Mouse (Mus musculus): ENCODE measurements around the gene Plekho1.
"Not testable (repeated sequence)": the region's sequence is repeated elsewhere in the genome, so short reads cannot be mapped to it uniquely, and the experiment has no call there.

Plekho1 gene

DNA sequence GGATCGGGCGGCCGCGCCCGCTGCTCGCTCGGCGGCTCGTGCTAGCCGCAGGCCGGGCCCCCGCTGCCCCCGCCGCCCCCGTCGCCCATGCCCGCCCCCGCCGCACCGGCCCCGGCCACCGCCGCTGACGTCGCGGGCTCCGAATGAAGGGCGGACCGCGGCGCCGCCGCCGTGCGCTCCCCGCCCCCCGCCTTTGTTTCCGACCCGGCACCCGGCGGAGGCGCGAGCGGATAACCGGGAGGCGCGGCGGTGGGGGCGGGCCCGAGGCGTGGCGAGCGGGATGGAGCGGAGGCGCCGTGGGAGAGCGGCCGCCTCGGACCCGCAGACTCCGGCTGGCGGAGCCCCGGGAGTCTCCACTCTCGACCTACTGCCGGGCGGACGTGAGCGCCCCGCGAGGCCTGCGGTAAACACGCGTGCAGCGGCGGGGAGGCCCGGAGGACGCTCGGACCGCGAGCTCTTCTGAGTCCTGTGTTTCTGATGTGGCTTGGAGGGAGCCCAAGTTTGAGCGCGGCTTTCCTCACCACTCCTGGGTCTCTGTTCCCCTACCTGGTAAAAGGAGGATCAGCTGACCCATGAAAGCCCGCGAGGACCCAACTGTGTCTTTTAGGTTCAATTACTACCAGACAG is at the start of gene Plekho1:
TSS of gene Plekho1 (minus strand) at position 200 of the 627 bp plus-strand sequence.
- peak; percentile 68 for DNase-seq (ENCODE audit: low read depth, low spot score)

DNA sequence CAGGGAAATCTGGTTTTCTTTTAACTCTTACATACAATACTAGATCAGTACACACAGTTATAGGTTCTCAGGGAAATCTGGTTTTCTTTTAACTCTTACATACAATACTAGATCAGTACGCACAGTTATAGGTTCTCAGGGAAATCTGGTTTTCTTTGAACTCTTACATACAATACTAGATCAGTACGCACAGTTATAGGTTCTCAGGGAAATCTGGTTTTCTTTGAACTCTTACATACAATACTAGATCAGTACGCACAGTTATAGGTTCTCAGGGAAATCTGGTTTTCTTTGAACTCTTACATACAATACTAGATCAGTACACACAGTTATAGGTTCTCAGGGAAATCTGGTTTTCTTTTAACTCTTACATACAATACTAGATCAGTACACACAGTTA is 48.8 kb upstream of the Plekho1 start:
- not testable (repeated sequence) for DNase-seq (ENCODE audit: low read depth, low spot score)

DNA sequence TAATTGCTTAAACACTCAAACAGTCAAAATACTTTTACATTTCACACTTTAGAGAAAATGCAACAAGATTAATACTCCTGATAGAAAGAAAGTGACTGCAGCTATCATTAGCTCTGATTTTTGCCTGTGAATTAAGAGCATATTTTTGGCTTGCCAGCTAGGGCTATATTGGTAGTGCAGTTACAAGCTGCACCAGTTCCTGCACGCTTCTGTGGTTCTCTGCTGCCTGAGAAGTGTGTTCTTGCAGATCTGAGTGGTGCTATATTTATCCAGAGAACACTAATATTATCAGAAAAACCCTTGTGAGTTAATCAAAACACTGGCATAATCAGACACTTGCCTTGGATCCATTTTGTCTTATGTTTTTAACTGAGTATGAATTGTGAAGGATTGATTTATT is 47.3 kb upstream of the Plekho1 start:
- peak; percentile 61 for DNase-seq (ENCODE audit: low read depth, low spot score)

DNA sequence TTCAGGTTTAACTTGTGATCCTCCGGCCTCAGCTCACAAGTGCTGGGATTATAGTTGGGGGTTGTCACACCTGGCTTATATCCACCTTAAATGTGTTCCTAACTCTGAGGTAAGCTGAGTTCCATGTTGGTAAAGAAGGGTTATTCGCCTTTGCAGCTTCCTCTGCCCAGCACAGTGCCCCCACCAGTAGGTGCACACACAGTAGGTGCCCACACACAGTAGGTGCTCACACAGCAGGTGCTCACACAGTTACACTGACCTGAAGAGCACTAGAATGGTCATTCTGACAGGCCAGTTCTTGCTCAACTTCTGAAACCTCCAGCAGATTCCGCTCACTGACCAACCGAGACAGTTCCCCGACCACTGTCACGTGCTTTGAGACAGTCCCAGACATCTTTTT is 45.3 kb upstream of the Plekho1 start:
- DNase-seq (ENCODE audit: low read depth, low spot score), result no peak

DNA sequence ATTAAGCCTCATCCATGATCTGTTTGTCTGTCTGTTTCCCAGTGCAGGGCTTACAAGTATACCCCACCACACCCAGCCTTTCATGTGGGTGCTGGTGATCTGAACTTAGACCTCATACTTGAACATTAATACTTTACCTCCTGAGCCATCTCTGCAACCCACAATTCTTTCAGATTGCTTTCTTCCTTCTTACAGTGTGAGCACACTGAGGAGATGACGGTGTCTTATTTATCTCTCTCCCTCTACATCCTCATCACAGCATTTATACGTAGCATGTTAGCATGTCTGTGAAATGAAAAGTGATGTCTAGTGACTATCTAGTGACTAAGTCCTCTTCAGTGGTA is 44.8 kb upstream of the Plekho1 start:
- DNase-seq (ENCODE audit: low read depth, low spot score), result no peak

DNA sequence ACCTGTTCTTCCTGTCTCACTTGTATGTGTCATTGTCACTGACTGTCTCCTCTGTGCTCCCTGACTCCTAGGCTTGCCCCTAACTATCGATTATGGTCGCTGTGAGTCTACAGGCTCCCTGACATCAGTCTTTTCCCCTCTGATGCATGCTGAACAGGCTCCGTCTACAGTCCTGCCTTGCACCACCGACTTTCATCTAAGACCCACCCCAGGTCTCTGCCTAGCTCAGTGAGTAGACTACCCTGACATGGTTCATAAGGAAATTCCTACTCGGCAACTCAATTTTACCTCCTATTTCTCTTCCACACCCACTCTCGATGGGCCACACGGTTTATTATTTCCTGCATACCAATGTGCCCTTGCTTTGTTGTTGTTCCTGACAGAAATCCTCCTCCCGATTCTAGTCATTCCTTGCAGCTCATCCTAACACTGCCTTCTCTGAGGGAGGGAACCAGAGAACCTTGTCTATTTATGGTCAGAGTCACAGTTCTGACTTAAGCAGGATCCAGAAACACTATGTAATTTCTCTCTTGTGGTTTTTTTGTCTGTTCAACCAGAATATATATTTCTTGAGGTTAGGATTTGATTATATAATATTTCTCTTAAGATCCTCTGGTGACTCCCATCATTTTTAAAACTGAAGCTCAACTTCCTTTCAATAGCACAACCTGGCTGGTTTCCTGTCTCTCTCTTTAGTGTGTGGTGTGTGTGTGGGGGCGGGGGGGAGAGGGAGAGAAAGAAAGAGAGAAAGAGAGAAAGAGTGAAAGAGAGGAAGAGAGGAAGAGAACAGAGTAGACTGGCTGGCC is 44.3 kb upstream of the Plekho1 start:
- DNase-seq (ENCODE audit: low read depth, low spot score), result peak; percentile 72

DNA sequence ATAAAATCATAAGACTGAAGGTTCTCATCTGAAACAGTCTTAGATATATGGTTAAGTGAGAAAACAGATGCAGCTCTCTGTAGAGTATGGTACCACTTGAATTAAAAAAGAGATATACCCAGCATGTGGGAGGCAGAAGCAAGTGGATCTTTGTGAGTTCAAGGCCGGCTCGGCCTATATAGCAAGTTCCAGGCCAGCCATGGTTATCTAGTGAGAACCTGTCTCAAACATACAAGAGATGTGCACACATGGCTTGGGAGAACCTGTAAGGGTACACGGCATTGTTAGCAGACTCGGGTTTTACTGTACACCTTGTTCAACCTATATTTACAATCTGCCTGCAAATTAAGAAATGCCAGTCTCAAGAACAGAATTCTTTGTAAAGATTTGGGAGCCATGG is 43.0 kb upstream of the Plekho1 start:
- DNase-seq (ENCODE audit: low read depth, low spot score), result no peak

DNA sequence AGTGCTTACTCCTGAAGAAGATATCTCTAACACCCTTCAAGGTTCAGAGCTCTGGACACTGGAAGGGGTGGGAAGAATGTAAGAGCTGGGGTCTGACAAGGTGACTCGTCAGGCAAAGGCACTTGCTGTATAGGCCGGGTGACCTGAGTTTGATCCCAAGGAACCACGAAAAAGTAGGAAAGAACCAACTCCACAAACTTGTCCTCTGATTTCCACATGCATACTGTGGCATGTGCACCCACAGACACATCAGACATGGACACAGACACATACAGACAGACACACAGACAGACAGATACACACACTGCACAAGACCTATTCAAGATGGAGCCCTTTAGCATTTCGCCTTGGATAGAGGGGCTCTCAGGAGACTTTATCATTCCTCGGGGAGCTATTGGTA is 42.4 kb upstream of the Plekho1 start:
- DNase-seq (ENCODE audit: low read depth, low spot score), result no peak

DNA sequence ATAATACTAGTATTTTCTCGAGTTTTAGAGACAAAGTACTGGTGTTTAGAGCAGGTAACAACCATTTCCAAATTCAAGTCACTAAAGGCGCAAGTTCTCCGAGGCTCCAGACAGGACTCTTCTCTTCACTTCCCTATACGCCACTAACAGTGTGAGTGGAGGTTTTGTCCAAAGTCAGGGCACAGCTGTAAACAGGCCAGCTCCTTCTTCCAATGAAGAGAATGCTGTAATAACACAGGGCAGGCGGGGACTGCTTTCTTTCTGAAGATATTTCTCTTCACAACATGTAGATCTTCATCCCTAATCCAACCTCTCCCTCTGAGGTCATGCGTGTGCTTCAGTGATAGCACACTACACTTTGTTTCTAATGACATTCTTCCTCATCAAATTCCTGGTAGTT is 41.0 kb upstream of the Plekho1 start:
- DNase-seq (ENCODE audit: low read depth, low spot score), result no peak

DNA sequence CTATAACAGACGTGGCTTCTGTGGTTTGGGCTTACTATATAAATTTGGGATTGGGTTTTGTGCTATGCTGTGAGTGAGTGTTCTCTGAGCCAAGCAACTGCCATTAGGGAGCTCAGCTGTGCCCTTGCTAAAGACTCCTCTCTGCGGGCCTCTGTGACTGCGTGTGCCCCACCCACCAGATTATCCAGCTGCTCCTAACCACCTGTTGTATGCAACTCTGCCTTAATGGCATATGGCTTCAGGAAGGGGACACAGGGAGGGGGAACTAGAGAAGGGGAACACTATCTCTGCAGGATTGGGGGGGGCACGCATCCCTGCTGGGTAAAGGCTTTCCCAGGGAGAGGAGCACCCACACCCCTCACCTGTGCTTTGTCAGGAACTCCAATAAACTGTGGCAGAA is 37.2 kb upstream of the Plekho1 start:
- DNase-seq (ENCODE audit: low read depth, low spot score), result no peak

DNA sequence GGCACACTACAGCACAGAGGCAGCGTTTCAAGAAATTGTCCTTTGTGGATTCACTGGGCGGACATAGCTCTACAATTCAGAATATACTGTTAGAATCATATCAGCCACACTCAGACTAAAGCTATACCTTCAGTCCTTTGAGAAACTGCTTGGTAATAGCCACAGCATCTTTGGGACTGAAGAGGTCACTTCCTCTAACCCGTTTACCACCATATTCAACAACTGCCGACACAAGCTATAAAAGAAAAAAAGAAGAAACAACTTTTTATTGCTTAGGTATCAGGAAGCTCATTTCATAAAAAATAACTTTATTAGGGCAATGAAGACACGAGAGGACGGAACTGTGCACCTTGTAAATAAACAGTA is 36.8 kb upstream of the Plekho1 start:
- DNase-seq (ENCODE audit: low read depth, low spot score), result no peak

DNA sequence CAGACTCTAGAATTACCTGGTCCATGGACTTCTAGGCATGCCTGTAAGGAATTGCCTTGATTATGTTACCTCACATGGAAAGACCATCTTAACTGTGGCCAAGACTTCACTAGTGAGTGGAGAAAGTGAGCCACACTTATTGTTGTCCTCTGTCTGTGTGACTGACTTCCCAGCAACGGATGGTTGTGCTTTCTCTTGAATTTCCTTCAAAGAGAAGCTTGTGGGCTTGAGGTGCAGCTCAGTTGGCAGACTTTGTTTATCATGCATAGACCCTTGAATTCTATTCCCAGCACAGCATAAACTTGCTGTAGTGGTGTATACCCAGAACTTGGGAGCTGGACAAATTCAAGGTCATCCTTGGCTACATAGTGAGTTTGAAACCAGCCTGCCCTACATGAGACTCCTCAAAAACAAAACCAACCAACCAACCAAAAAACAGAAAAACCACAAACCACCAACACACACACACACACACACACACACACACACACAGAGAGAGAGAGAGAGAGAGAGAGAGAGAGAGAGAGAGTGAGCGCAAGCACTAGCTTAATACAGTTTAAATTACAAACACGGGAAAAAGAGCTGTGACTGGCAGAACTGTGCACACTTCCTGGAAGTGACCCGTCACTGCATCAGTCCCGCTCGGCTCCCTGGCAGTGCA is 36.3 kb upstream of the Plekho1 start:
- DNase-seq (ENCODE audit: low read depth, low spot score), result no peak

DNA sequence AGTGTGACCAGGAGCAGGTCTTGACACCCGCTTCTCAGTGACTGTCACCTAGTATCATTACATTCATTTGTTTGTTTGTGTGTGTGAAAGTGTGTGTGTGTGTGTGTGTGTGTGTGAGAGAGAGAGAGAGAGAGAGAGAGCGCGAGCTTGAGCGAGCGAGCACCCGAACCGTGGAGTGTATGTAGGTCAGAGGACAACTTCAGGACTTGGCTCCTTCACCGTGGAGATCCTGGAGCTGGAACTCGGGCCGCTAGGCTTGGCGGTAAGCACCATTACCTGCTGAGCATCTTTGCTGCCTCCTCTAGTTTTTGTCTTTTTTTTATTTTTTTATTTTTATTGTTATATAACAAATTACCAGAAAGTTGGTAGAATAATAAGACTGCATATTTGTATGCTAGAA is 34.0 kb upstream of the Plekho1 start:
- DNase-seq (ENCODE audit: low read depth, low spot score), result peak; percentile 93

DNA sequence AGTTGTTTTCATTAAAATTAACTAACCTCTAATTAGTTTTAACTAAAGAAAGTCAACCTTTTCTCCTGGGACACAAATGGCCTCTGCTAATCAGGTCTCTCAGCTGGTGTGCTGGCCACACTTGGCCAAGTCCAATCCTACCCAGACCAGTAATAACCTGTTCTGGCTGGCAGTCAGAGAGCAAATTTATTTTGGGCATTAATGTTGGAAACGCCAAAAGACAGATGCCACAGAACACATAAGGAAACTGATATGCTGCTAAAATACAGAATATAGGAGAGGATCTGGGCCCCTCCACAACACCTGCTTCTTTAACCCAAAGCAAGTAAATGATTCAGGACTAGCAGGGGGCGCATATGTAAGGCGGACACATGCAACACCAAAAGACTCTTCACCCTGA is 33.5 kb upstream of the Plekho1 start:
- peak; percentile 95 for DNase-seq (ENCODE audit: low read depth, low spot score)

DNA sequence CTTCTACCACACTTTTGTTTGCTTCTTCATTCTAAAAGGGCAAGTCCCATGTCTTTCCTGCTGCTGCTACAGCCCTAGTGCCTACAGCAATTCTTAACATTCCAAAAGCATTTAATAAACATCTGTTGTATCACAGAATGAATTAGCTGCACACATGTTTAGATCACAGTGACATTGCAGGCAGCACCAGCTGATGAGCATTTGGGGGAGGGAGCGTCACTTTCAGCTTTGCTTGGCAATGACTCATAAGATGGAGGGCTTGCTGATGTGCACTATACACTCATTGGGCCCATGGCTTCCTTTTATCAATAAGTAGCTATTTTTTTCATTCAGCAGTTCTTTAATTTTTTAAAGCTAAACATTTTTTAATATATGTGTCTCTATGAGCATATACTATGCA is 32.1 kb upstream of the Plekho1 start:
- peak; percentile 58 for DNase-seq (ENCODE audit: low read depth, low spot score)

DNA sequence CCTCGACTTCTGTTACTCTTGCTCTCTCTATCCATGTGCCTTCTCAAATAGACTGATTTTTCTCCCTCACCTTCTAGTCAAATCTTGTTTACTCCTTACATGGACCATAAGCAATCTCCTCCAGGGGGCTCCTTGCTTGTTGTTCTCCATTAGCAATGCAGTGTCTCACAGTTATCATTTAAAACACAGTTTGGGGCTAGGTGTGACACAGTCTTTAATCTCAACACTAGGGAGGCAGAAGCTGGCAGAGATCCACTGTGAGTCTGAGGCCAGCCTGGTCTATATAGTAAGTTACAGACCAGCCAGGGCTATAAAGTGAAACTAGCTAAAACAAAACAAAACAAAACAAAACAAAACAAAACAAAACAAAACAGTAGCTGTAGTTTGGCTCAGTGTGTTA is 31.3 kb upstream of the Plekho1 start:
- no peak for DNase-seq (ENCODE audit: low read depth, low spot score)

DNA sequence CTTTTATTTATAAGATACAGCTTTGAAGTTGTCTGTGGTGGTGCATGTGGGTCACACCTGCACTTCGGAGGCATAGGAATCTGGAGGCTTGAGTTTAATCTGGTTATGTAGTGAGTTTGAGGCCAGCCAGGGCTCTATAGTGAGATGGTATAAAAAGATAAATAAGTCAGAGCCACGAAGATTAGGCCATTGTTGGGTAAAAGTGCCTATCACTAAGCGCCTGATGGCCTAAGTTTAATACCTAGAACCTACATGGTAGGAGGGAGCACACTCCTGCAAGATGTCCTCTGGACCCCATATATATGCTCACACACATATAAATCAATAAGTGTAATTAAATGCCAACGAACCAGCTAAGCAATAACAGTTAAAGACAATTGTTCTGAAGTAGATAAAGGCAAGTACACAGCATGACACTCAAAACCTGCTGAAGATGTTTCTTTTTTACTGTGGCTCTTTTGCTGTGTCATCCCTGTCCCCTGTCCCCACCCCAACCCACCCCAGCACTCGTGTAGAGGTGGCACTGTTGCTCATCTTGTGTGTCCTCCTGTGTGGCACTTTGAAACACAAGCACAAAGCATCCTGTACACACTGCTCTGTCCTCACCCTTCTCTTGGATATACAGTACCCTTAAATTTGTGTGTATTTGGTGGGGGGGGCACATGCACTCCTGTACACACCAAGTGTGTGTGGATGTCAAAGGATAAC is 25.8 kb upstream of the Plekho1 start:
- no peak for DNase-seq (ENCODE audit: low read depth, low spot score)

DNA sequence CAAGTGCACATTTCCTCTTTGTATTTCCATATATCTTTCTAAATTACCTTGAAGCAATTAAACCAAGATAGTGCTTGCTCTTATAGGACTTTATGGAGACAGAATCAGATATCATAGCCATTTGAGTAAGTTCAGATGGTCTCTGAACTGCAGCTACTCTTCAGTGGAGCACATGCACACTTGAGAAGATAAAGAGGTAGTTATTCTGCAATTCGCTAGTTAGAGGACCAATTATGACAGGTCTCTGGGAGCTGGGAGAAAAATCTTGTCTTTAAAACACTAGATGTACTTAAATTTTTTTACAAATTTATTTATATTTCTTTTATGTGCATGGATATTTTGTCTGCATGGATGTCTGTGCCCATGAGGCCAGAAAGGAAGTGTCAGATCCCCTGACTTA is 24.9 kb upstream of the Plekho1 start:
- no peak for DNase-seq (ENCODE audit: low read depth, low spot score)

DNA sequence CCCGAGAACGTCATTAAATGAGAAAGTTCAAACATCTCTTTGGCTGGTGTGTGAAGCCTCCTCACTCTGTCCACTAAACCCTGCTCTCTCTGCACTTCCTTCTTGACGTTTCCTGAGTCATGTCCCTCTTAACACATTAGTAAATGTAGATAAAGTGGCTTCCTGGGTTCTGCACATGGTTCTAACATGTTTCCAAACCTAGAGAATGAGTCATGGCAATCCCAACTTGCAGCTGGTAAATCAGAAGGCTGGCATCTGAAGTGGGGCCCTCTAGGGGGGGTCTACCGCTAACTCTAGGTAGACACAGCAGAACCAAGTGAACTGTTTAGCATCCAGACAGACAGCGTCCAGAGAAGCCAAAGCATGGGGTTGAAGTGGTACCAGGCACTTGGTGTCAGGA is 21.7 kb upstream of the Plekho1 start:
- DNase-seq (ENCODE audit: low read depth, low spot score), result no peak

DNA sequence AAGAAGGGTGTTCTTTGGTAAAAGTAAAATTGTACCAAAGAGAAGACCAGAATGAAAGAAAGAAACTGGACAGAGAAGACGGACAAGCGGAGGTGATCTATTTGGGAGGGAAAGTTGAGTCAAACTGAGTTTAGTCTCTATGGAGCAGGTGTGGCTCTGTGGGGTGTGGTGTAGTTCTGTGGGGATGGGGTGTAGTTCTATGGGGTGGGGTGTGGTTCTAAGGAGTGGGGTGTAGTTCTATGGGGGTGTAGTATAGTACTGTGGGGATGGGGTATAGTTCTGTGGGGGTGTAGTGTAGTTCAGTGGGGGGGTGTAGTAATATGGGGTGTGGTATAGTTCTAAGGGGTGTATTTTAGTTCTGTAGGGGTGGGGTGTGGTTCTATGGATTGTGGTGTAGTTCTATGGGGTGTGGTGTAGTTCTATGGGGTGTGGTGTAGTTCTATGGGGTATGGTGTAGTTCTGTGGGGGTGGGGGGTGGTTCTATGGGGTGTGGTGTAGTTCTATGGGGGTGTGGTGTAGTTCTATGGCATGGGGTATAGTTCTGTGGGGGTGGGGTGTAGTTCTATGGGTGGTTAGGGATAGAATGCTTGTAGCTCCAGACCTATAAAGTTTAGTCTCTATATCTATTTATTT is 20.6 kb upstream of the Plekho1 start:
- no peak for DNase-seq (ENCODE audit: low read depth, low spot score)

DNA sequence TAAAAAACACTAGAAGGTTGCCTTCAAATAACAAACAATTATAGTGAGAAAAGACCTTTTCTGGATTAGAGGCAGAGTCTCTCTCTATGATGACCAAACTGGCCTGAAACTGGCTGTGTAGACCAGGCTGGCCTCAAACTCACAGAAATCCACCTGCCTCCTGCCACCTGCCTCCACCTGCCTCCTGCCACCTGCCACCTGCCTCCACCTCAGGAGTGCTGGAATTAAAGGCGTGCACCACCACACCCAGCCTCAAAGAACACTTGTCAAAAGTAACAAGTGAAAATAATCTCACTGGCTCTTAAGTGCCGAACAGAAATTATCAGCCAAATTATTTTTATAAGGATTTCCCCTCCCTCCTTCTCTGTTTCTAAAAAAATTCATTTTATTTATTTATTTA is 19.9 kb upstream of the Plekho1 start:
- no peak for DNase-seq (ENCODE audit: low read depth, low spot score)

DNA sequence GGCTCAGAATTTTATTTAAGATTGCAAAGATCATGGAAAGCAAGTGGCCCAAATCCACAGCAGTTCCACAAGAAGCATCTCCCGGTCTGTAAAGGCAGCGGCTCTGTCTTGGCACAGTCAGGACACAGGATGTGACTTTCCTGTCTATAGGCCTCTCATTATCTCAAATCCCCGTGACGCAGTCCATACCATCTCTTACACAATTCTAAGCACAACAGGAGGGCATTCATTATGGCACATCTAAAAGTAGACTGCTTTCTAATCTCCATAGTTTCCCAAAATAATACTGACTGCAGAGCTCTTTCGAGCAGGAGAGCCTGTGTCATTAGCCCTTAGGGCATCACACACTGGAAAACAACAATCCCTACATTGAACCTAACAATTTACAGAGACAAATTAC is 17.0 kb upstream of the Plekho1 start:
- peak; percentile 66 for DNase-seq (ENCODE audit: low read depth, low spot score)

All from brain, adult 2 months (tissue).